Mouse (Mus musculus) left cerebral cortex, postnatal 36 days (tissue): ENCODE measurements around the gene Ghdc. TPM values are rescaled to one million over a fixed set of nuclear protein-coding genes. Genes with fewer than 3 reads are reported as not detected.
"Not testable (repeated sequence)": the region's sequence is repeated elsewhere in the genome, so short reads cannot be mapped to it uniquely, and the experiment has no call there.

ENCODE experiments used
- DNase-seq, 2 experiments: peaks; one replicate each; pipeline ENCODE4 v3.0.0; 2021 to 2022; ENCODE audit warnings: low spot score in 2 of 2, mixed read lengths in 1 of 2
- intact Hi-C: fragments of 180-260 bp; cut with DNase I; formaldehyde crosslinking; loops from one replicate; pipeline ENCODE4 v1.15.1; 2025
- total RNA-seq, 2 experiments: library from RNA; stranded (reverse); gene quantifications; 2 replicates each; pipeline ENCODE4 v1.2.3; 2021

Gene Ghdc
- 1 to 10 TPM; 6.6 to 8.0 TPM for total RNA-seq

GRCm38 (mm10) chr11:100770646-100771408 is at the start of gene Ghdc:
Ghdc (minus strand) TSS chr11:100770957.
- DNase-seq: peak; percentile 73 to 77
- intact Hi-C loops: no loop called here

- intact Hi-C loops: no loop called here
Measured at GRCm38 (mm10) chr11:100820047-100820446, 49.3 kb upstream of the Ghdc start.

GRCm38 (mm10) chr11:100819626-100820025 is 48.9 kb upstream of the Ghdc start:
- no peak for DNase-seq
- intact Hi-C loops: no loop called here

More at GRCm38 (mm10) chr11:100820047-100820446, 49.3 kb upstream of the Ghdc start:
- no peak for DNase-seq

- intact Hi-C loops: no loop called here
Measured at GRCm38 (mm10) chr11:100819048-100819447, 48.3 kb upstream of the Ghdc start.

GRCm38 (mm10) chr11:100818359-100819012 is 47.7 kb upstream of the Ghdc start:
- DNase-seq: no peak
- intact Hi-C loops: no loop called here

More at GRCm38 (mm10) chr11:100819048-100819447, 48.3 kb upstream of the Ghdc start:
- no peak for DNase-seq

- DNase-seq: no peak
- intact Hi-C loops: no loop called here
Measured at GRCm38 (mm10) chr11:100817311-100817710, 46.6 kb upstream of the Ghdc start.

GRCm38 (mm10) chr11:100816801-100817200 is 46.0 kb upstream of the Ghdc start:
- intact Hi-C loops: no loop called here
- no peak for DNase-seq

- intact Hi-C loops: no loop called here
- no peak for DNase-seq
Measured at GRCm38 (mm10) chr11:100816342-100816741, 45.6 kb upstream of the Ghdc start.

GRCm38 (mm10) chr11:100814498-100814897 is 43.7 kb upstream of the Ghdc start:
- intact Hi-C loops: no loop called here
- no peak for DNase-seq

- DNase-seq: no peak
- intact Hi-C loops: no loop called here
Measured at GRCm38 (mm10) chr11:100811132-100811531, 40.4 kb upstream of the Ghdc start.

GRCm38 (mm10) chr11:100810516-100810915 is 39.8 kb upstream of the Ghdc start:
- intact Hi-C loops: no loop called here
- no peak for DNase-seq

- DNase-seq: no peak
- intact Hi-C loops: no loop called here
Measured at GRCm38 (mm10) chr11:100806380-100807305, 35.9 kb upstream of the Ghdc start.

GRCm38 (mm10) chr11:100805535-100805934 is 34.8 kb upstream of the Ghdc start:
- intact Hi-C loops: no loop called here
- no peak for DNase-seq

GRCm38 (mm10) chr11:100804409-100804808 is 33.7 kb upstream of the Ghdc start:
- no peak for DNase-seq
- intact Hi-C loops: no loop called here

- no peak for DNase-seq
- intact Hi-C loops: no loop called here
Measured at GRCm38 (mm10) chr11:100799426-100799825, 28.7 kb upstream of the Ghdc start.

- no peak for DNase-seq
- intact Hi-C loops: no loop called here
Measured at GRCm38 (mm10) chr11:100796585-100796984, 25.8 kb upstream of the Ghdc start.

- intact Hi-C loops: no loop called here
- no peak for DNase-seq
Measured at GRCm38 (mm10) chr11:100795386-100795785, 24.6 kb upstream of the Ghdc start.

GRCm38 (mm10) chr11:100791457-100792049 is 20.8 kb upstream of the Ghdc start:
- DNase-seq: no peak
- intact Hi-C loops: no loop called here

- intact Hi-C loops: not testable (repeated sequence)
- DNase-seq: peak; percentile 17 to 31
Measured at GRCm38 (mm10) chr11:100790644-100791043, 19.9 kb upstream of the Ghdc start.

GRCm38 (mm10) chr11:100789702-100790101 is 18.9 kb upstream of the Ghdc start:
- intact Hi-C loops: no loop called here
- DNase-seq: no peak
